Mouse (Mus musculus) myocyte (in vitro differentiated cells): Measurements from ENCODE around the gene Csnk2b.

Experiments
- POLR2A ChIP-seq: IDR thresholded peaks from one replicate; pipeline ENCODE4 v1.6.1; 2011; ENCODE audit warnings: low read depth, mild to moderate bottlenecking, control low read depth, moderate library complexity; ENCODE audit not compliant: insufficient read length
- POLR2AphosphoS2 ChIP-seq: IDR thresholded peaks from one replicate; pipeline ENCODE4 v1.6.1; 2011; ENCODE audit warnings: low read depth, control low read depth; ENCODE audit not compliant: insufficient read length
- SRF ChIP-seq: IDR thresholded peaks from one replicate; pipeline ENCODE4 v1.6.1; 2011; ENCODE audit warnings: low read depth; ENCODE audit not compliant: control insufficient read depth, insufficient read length
- TCF12 ChIP-seq: IDR thresholded peaks from one replicate; pipeline ENCODE4 v1.6.1; 2011; ENCODE audit warnings: mild to moderate bottlenecking, control low read depth; ENCODE audit not compliant: poor library complexity, insufficient read depth, severe bottlenecking

DNA sequence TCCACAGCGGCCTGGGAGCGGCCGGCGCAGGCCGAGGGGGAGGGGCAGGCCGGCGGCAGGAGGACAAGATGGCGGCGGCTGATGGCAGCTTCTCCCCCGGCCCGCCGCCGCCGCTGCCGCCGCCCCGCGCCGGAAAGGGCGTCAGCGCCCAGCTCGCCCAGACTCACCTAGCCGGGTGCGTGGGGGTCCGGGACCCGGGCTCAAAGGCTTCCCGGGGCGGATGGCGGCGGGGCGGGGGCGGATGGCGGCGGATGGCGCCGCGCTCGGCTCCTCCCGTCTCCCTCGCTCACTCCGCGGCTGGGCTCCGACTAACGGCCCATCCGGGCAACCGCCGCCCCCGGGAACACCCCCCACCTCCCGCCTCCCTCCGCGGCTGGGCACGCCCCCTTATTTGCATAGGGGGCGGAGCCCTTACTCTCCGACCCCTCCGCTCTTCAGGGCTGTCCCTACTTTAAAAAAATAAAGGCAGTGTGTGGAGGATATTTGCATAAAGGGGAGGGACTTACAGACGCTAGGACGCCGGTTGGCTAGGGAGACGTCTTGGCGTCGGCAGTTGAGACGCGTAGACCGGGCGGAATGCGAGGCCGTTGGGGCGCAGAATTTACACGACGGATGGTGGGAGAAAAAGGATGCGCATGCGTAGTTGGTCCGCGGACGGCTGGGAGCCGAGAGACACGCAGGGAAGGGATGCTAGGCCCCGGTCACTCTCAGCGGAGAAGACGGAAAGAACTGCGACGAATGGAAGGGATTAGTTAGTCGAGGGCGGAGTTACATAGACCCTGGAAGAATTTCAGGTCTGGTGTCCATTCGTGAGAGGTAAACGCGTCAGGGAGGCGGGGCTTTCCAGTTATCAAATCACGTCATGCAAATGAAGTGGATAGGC is 43.0 kb upstream of the Csnk2b start, which contains the start of gene Prrc2a:
- TF ChIP-seq POLR2AphosphoS2 (peak; percentile 85), POLR2A (peak; percentile 77), TCF12 (no peak), SRF (no peak)
